Mouse (Mus musculus) olfactory bulb, adult 2 months (tissue): ENCODE results near the gene Minpp1.

ENCODE experiments used
- CTCF ChIP-seq: fragments of 200-500 bp; IDR thresholded peaks from 2 replicates; pipeline ENCODE4 v1.5.1; 2012; ENCODE audit warnings: low read depth, mild to moderate bottlenecking, low read length, moderate library complexity; ENCODE audit not compliant: insufficient read depth
- POLR2A ChIP-seq: fragments of 200-500 bp; IDR thresholded peaks from 2 replicates; pipeline ENCODE4 v1.6.1; 2012; ENCODE audit warnings: mild to moderate bottlenecking, low read depth, low read length, moderate library complexity; ENCODE audit not compliant: insufficient read depth

GRCm38 (mm10) chr19:32524516-32524860, 38.9 kb downstream of the Minpp1 start:
- TF ChIP-seq POLR2A (no peak), CTCF (no peak)
